Mouse (Mus musculus): ENCODE measurements around the gene Gli1.
"Not testable (repeated sequence)": the region's sequence is repeated elsewhere in the genome, so short reads cannot be mapped to it uniquely, and the experiment has no call there.

The Gli1 gene

GRCm38 (mm10) chr10:127319969-127320368 lies 21.8 kb downstream of the Gli1 start:
- DNase-seq = no peak

GRCm38 (mm10) chr10:127318009-127318408 lies 23.8 kb downstream of the Gli1 start:
- DNase-seq = no peak

GRCm38 (mm10) chr10:127317277-127317676 lies 24.5 kb downstream of the Gli1 start:
- DNase-seq = no peak

GRCm38 (mm10) chr10:127314950-127315349 lies 26.8 kb downstream of the Gli1 start:
- DNase-seq = not testable (repeated sequence)

- DNase-seq = not testable (repeated sequence)
Measured at GRCm38 (mm10) chr10:127313516-127313915, 28.3 kb downstream of the Gli1 start.

GRCm38 (mm10) chr10:127312858-127313257 lies 28.9 kb downstream of the Gli1 start:
- no peak for DNase-seq

- peak; percentile 94 for DNase-seq
Measured at GRCm38 (mm10) chr10:127312356-127312676, 29.5 kb downstream of the Gli1 start.

- peak; percentile 99 for DNase-seq
Measured at GRCm38 (mm10) chr10:127311476-127312355, 30.1 kb downstream of the Gli1 start, which contains the start of gene Mars. Gene Mars (minus strand): TSS chr10:127311786.

GRCm38 (mm10) chr10:127310523-127311475 lies 31.0 kb downstream of the Gli1 start:
- peak; percentile 64 for DNase-seq

- not testable (repeated sequence) for DNase-seq
Measured at GRCm38 (mm10) chr10:127309167-127309566, 32.6 kb downstream of the Gli1 start.

- DNase-seq = no peak
Measured at GRCm38 (mm10) chr10:127303136-127303535, 38.6 kb downstream of the Gli1 start.

- DNase-seq = no peak
Measured at GRCm38 (mm10) chr10:127300361-127300760, 41.4 kb downstream of the Gli1 start.

GRCm38 (mm10) chr10:127297015-127297871 lies 44.5 kb downstream of the Gli1 start:
- no peak for DNase-seq

- DNase-seq = no peak
Measured at GRCm38 (mm10) chr10:127295986-127296794, 45.6 kb downstream of the Gli1 start.

GRCm38 (mm10) chr10:127294895-127295510 lies 46.8 kb downstream of the Gli1 start:
- DNase-seq = no peak

GRCm38 (mm10) chr10:127293590-127294113 lies 48.1 kb downstream of the Gli1 start:
- no peak for DNase-seq

- no peak for DNase-seq
Measured at GRCm38 (mm10) chr10:127292987-127293538, 48.7 kb downstream of the Gli1 start.

GRCm38 (mm10) chr10:127291881-127292638 lies 49.7 kb downstream of the Gli1 start:
- DNase-seq = no peak
